Mouse (Mus musculus) heart, embryonic 16.5 days (tissue): Measurements from ENCODE around the gene Notch4. TPM values are rescaled to one million over a fixed set of nuclear protein-coding genes. Genes with fewer than 3 reads are reported as not detected.

ENCODE experiments used
- ATAC-seq: fragments of 200-750 bp; cut with Nextera tagmentation; replicated peaks from 2 replicates; pipeline ENCODE4 v1.8.0; 2017; ENCODE audit warnings: moderate number of reproducible peaks; ENCODE audit not compliant: insufficient read depth, low FRiP score; ENCODE audit errors: extremely low read depth
- H3K27ac ChIP-seq: fragments of 300-500 bp; sonication (generic); 2 replicates; pipeline ENCODE4 v1.5.1; 2014; ENCODE audit warnings: mild to moderate bottlenecking, low read length, control low read depth, moderate library complexity
- H3K27me3 ChIP-seq: fragments of 300-500 bp; sonication (generic); 2 replicates; pipeline ENCODE4 v1.6.1; 2014; ENCODE audit warnings: low read length, mixed read lengths; ENCODE audit not compliant: control insufficient read depth, insufficient read depth
- H3K36me3 ChIP-seq: fragments of 300-500 bp; sonication (generic); 2 replicates; pipeline ENCODE4 v1.6.1; 2014; ENCODE audit not compliant: control insufficient read depth, insufficient read depth
- H3K4me1 ChIP-seq: fragments of 300-500 bp; sonication (generic); 2 replicates; pipeline ENCODE4 v1.6.1; 2014; ENCODE audit warnings: low read length, mixed read lengths; ENCODE audit not compliant: control insufficient read depth, insufficient read depth
- H3K4me2 ChIP-seq: fragments of 300-500 bp; sonication (generic); 2 replicates; pipeline ENCODE4 v1.6.1; 2014; ENCODE audit warnings: low read depth, mild to moderate bottlenecking, control low read depth, low read length
- H3K4me3 ChIP-seq: fragments of 300-500 bp; sonication (generic); 2 replicates; pipeline ENCODE4 v1.5.1; 2014; ENCODE audit warnings: mild to moderate bottlenecking, control low read depth, low read length
- H3K9ac ChIP-seq: fragments of 300-500 bp; sonication (generic); 2 replicates; pipeline ENCODE4 v1.6.1; 2014; ENCODE audit warnings: low read length, control low read depth
- H3K9me3 ChIP-seq: fragments of 300-500 bp; sonication (generic); replicated peaks from 2 replicates; pipeline ENCODE4 v1.6.1; 2016; ENCODE audit warnings: low read length; ENCODE audit not compliant: control insufficient read depth
- WGBS: fragments of 180-500 bp; shearing (Covaris S2); extraction: QIAGEN DNeasy Blood & Tissue Kit; methylation state at CpG from one replicate; pipeline ENCODE4 v1.1.7; 2014; 5-methylcytosine and 5-hydroxymethylcytosine counted together
- polyA plus RNA-seq: library from polyadenylated mRNA; unstranded; fragments of >200 nt; fragmentation: Nextera tagmentation; extraction: Ambion mirVana; gene quantifications from 2 replicates; pipeline ENCODE4 v1.2.1, GENCODE M21; 2015

Gene Notch4
- polyA plus RNA-seq, 1 experiment from 2014 or later, result 4.8 TPM

DNA sequence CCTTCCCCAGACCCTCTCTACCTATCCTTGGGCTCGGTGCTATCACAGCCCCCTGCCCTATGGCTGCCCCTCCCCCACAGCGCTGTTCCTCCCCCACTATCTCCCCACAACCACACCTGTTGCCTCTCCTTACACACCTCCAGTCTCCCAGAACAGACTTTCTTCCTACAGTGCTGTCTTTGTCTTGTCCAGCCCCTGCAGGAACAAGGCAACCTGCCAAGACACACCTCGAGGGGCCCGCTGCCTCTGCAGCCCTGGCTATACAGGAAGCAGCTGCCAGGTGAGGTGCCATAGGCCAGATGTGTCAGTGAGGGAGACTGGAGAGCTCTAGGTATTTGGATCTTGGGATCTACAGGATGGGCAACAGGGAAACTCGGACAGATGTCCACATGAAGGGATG is 12.5 kb downstream of the Notch4 start:
- WGBS, result 59% methylated on average over 5 of the region's 5 CpGs
- H3K27ac ChIP-seq, result no peak overlapping the region
- no peak overlapping the region for H3K4me3 ChIP-seq
- H3K4me2 ChIP-seq, result no peak overlapping the region
- ATAC-seq, result no peak
- no peaks in the 10 kb centered on the region for H3K36me3 ChIP-seq
- H3K9ac ChIP-seq, result no peak overlapping the region
- H3K27me3 ChIP-seq, result no peaks in the 10 kb centered on the region
- H3K9me3 ChIP-seq, result no peaks in the 10 kb centered on the region
- no peaks in the 10 kb centered on the region for H3K4me1 ChIP-seq

DNA sequence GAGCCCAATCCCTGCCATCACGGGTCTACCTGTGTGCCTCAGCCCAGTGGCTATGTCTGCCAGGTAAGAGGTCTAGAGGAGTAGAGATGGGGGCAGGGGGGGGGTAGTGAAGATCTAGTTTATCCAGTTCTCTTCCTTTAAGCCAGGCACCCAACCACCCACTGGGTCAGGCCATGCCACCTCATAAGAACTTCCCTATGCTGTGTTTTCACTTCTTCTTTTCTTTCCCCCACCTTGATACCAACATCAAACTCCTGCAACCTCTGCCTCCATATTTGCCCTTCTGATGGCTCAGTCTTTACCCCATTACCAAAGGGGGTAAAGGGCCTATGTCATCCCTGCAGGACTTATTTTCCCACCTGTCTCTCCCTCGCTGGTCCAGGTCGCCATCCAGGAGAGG is 14.0 kb downstream of the Notch4 start:
- WGBS, result 87% methylated on average over 3 of the region's 3 CpGs
- Histone ChIP-seq H3K4me2 (no peak overlapping the region), H3K27ac (no peak overlapping the region), H3K36me3 (no peaks in the 10 kb centered on the region), H3K27me3 (no peaks in the 10 kb centered on the region), H3K9ac (no peak overlapping the region), H3K9me3 (no peaks in the 10 kb centered on the region), H3K4me1 (no peaks in the 10 kb centered on the region), H3K4me3 (no peak overlapping the region)
- no peak for ATAC-seq

GRCm38 (mm10) chr17:34582528-34582927 is 18.5 kb downstream of the Notch4 start:
- Histone ChIP-seq H3K27me3 (no peaks in the 10 kb centered on the region), H3K36me3 (no peaks in the 10 kb centered on the region), H3K4me3 (no peak overlapping the region), H3K27ac (no peak overlapping the region), H3K9ac (no peak overlapping the region), H3K4me2 (no peak overlapping the region), H3K4me1 (peaks cover 9% of the 10 kb centered on the region), H3K9me3 (no peaks in the 10 kb centered on the region)
- ATAC-seq, result no peak
- 81% methylated on average over 12 of the region's 12 CpGs for WGBS

DNA sequence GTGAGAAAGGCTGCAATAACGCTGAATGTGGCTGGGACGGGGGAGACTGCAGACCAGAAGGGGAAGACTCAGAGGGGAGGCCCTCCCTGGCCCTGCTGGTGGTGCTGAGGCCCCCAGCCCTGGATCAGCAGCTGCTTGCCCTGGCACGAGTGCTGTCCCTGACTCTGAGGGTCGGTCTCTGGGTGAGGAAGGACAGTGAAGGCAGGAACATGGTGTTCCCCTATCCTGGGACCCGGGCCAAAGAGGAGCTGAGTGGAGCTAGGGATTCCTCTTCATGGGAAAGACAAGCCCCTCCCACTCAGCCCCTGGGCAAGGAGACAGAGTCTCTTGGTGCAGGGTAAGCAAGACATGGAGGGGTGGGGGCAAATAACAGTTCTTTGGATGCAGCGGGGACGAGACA is 19.3 kb downstream of the Notch4 start:
- Histone ChIP-seq H3K36me3 (no peaks in the 10 kb centered on the region), H3K4me1 (peaks cover 14% of the 10 kb centered on the region), H3K9me3 (no peaks in the 10 kb centered on the region), H3K4me2 (no peak overlapping the region), H3K9ac (no peak overlapping the region), H3K4me3 (no peak overlapping the region), H3K27ac (no peak overlapping the region), H3K27me3 (no peaks in the 10 kb centered on the region)
- ATAC-seq, result no peak
- WGBS, result 64% methylated on average over 7 of the region's 7 CpGs

DNA sequence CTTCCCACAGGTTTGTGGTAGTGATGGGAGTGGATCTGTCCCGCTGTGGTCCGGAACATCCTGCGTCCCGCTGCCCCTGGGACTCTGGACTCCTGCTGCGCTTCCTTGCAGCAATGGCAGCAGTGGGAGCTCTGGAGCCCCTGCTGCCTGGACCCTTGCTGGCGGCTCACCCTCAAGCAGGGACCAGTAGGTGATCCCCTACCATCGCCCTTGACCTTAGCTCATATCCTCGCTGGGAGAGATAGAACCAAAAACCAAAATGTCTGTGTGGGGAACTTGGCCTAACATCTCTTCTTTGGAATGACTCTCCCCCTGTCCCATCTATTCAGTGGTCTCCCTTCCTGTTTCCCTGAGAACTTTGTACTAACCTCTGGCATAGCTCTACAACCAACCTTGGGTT is 19.8 kb downstream of the Notch4 start:
- no peaks in the 10 kb centered on the region for H3K27me3 ChIP-seq
- H3K9ac ChIP-seq, result no peak overlapping the region
- no peaks in the 10 kb centered on the region for H3K9me3 ChIP-seq
- 89% methylated on average over 8 of the region's 8 CpGs for WGBS
- no peak for ATAC-seq
- no peak overlapping the region for H3K4me3 ChIP-seq
- H3K27ac ChIP-seq, result no peak overlapping the region
- H3K4me2 ChIP-seq, result no peak overlapping the region
- H3K36me3 ChIP-seq, result no peaks in the 10 kb centered on the region
- H3K4me1 ChIP-seq, result peaks cover 17% of the 10 kb centered on the region

GRCm38 (mm10) chr17:34585121-34585520 is 21.1 kb downstream of the Notch4 start:
- H3K9me3 ChIP-seq, result no peaks in the 10 kb centered on the region
- H3K4me3 ChIP-seq, result no peak overlapping the region
- ATAC-seq, result no peak
- H3K36me3 ChIP-seq, result no peaks in the 10 kb centered on the region
- peaks cover 25% of the 10 kb centered on the region for H3K4me1 ChIP-seq
- 81% methylated on average over 8 of the region's 8 CpGs for WGBS
- H3K27me3 ChIP-seq, result no peaks in the 10 kb centered on the region
- H3K4me2 ChIP-seq, result no peak overlapping the region
- no peak overlapping the region for H3K9ac ChIP-seq
- H3K27ac ChIP-seq, result no peak overlapping the region

DNA sequence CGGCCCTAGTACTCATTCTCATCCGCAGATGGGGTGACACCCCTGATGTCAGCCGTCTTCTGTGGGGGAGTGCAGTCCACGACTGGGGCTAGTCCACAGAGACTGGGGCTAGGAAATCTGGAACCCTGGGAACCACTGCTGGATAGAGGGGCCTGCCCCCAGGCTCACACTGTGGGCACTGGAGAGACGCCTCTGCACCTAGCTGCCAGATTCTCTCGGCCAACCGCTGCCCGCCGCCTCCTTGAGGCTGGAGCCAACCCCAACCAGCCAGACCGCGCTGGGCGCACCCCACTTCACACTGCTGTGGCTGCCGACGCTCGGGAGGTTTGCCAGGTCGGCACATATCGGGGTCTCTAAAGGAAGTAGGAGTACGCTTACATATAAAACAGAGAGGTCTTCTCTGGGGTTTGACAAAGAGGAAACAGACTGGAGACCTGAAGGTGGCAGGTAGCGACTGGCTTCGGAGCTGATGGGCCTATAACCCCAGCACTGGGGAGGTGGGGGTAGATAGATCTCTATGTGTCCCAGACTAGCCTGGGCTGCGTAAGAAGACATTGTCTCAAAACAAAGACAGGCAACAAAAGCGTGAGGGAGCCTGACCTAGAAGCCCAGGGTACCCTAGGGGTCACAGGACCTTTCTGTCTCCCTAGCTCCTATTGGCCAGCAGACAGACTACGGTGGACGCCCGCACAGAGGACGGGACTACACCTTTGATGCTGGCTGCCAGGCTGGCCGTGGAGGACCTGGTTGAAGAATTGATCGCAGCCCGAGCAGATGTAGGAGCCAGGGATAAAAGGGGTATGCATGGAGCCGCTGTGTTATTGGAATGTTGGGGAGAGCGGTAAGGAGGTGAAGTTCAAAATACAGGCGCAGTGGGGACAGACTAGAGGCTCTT is 22.1 kb downstream of the Notch4 start:
- Histone ChIP-seq H3K4me3 (peak overlapping the region; percentile 59), H3K9me3 (no peaks in the 10 kb centered on the region), H3K4me2 (peak overlapping the region; percentile 100), H3K9ac (peak overlapping the region; percentile 95), H3K27ac (peak overlapping the region; percentile 86), H3K4me1 (peaks cover 32% of the 10 kb centered on the region), H3K27me3 (no peaks in the 10 kb centered on the region), H3K36me3 (no peaks in the 10 kb centered on the region)
- ATAC-seq, result no peak; the same call in 1 of the 2 replicates
- WGBS, result 30% methylated on average over 32 of the region's 32 CpGs

DNA sequence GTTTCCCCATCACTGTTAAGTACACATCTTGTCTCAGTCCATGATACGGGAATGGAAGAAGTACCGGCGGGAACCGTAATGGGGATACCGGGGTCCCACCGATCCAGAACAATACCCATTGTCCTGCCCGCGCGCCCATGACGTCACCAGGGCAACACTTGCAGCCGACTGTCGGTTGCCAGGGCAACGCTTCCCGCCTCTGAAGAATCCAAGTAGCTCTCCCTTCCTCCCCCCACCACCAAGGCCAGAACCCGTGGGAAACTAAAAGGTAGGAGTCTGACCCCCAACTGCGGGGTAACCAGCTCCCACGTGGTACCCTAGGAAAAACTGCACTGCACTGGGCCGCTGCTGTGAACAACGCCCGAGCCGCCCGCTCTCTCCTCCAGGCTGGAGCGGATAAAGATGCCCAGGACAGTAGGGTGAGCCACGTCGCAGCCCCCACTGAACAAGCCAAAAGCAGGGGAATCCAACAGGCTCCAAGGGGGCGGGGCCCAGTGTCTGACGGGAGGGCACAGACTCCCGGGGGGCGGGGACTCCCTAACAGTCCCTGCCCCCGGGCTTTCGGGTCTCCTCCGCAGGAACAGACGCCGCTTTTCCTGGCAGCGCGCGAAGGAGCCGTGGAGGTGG is 22.8 kb downstream of the Notch4 start:
- peak overlapping the region; percentile 86 for H3K27ac ChIP-seq
- H3K4me1 ChIP-seq, result peaks cover 37% of the 10 kb centered on the region
- H3K9ac ChIP-seq, result peak overlapping the region; percentile 95
- peak overlapping the region; percentile 100 for H3K4me2 ChIP-seq
- under 1% methylated on average over 38 of the region's 38 CpGs for WGBS
- no peaks in the 10 kb centered on the region for H3K9me3 ChIP-seq
- H3K36me3 ChIP-seq, result no peaks in the 10 kb centered on the region
- ATAC-seq, result peak; percentile 80
- H3K27me3 ChIP-seq, result no peaks in the 10 kb centered on the region
- H3K4me3 ChIP-seq, result peak overlapping the region; percentile 59

DNA sequence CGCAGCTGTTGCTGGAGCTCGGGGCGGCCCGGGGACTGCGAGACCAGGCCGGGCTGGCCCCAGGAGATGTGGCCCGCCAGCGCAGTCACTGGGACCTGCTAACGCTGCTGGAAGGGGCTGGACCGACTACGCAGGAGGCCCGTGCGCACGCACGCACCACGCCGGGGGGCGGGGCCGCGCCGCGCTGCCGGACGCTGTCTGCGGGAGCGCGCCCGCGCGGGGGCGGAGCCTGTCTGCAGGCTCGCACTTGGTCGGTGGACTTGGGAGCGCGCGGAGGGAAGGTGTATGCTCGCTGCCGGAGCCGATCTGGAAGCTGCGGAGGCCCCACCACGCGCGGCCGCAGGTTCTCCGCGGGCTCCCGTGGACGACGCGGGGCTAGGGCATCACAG is 23.3 kb downstream of the Notch4 start:
- no peaks in the 10 kb centered on the region for H3K9me3 ChIP-seq
- H3K4me2 ChIP-seq, result peak overlapping the region; percentile 100
- peaks cover 37% of the 10 kb centered on the region for H3K4me1 ChIP-seq
- peak; percentile 83 for ATAC-seq
- H3K9ac ChIP-seq, result peak overlapping the region; percentile 95
- H3K36me3 ChIP-seq, result no peaks in the 10 kb centered on the region
- 0% methylated on average over 48 of the region's 50 CpGs for WGBS
- no peaks in the 10 kb centered on the region for H3K27me3 ChIP-seq
- H3K27ac ChIP-seq, result peak overlapping the region; percentile 86
- H3K4me3 ChIP-seq, result peak overlapping the region; percentile 59
